Mouse (Mus musculus) embryo, embryonic 9.5 days (tissue): Measurements from ENCODE around the gene Chga.

Source experiments
- DNase-seq: peaks from one replicate; pipeline ENCODE4 v3.0.0-alpha.2; 2017; ENCODE audit errors: extremely low spot score

The Chga gene

GRCm38 (mm10) chr12:102557372-102557771, 2.6 kb downstream of the Chga start:
- DNase-seq, result no peak

GRCm38 (mm10) chr12:102565086-102565485, 10.3 kb downstream of the Chga start:
- no peak for DNase-seq

GRCm38 (mm10) chr12:102566951-102567350, 12.2 kb downstream of the Chga start:
- DNase-seq, result no peak

- no peak for DNase-seq
These were observed 13.4 kb downstream of the Chga start for GRCm38 (mm10) chr12:102568219-102568618.

GRCm38 (mm10) chr12:102570111-102570510, 15.3 kb downstream of the Chga start:
- DNase-seq, result no peak

GRCm38 (mm10) chr12:102570734-102571133, 16.0 kb downstream of the Chga start:
- no peak for DNase-seq

- DNase-seq, result no peak
These were observed 16.9 kb downstream of the Chga start for GRCm38 (mm10) chr12:102571666-102572065.

GRCm38 (mm10) chr12:102573036-102573435, 18.3 kb downstream of the Chga start:
- no peak for DNase-seq

- DNase-seq, result no peak
These were observed 21.0 kb downstream of the Chga start for GRCm38 (mm10) chr12:102575541-102576329.

- DNase-seq, result no peak
These were observed 22.1 kb downstream of the Chga start for GRCm38 (mm10) chr12:102576659-102577398.

GRCm38 (mm10) chr12:102579041-102579440, 24.3 kb downstream of the Chga start:
- DNase-seq, result peak; percentile 66

- no peak for DNase-seq
These were observed 26.9 kb downstream of the Chga start for GRCm38 (mm10) chr12:102581579-102582196.

GRCm38 (mm10) chr12:102582441-102582840, 27.7 kb downstream of the Chga start:
- DNase-seq, result no peak

- no peak for DNase-seq
These were observed 30.6 kb downstream of the Chga start for GRCm38 (mm10) chr12:102585390-102585789.

GRCm38 (mm10) chr12:102586286-102586881, 31.6 kb downstream of the Chga start:
- no peak for DNase-seq

GRCm38 (mm10) chr12:102587106-102587505, 32.3 kb downstream of the Chga start:
- DNase-seq, result no peak

- no peak for DNase-seq
These were observed 36.1 kb downstream of the Chga start for GRCm38 (mm10) chr12:102590711-102591360.

GRCm38 (mm10) chr12:102593699-102594098, 38.9 kb downstream of the Chga start:
- DNase-seq, result no peak

- no peak for DNase-seq
These were observed 39.9 kb downstream of the Chga start for GRCm38 (mm10) chr12:102594627-102595026.

GRCm38 (mm10) chr12:102596410-102596809, 41.6 kb downstream of the Chga start:
- DNase-seq, result no peak

- DNase-seq, result no peak
These were observed 42.7 kb downstream of the Chga start for GRCm38 (mm10) chr12:102597466-102597865.

GRCm38 (mm10) chr12:102598535-102598934, 43.8 kb downstream of the Chga start:
- no peak for DNase-seq
